Mouse (Mus musculus): ENCODE measurements around the gene Lrsam1.

Gene Lrsam1

GRCm38 (mm10) chr2:32923551-32924250, 37.7 kb downstream of the Lrsam1 start:
- no peak for DNase-seq

- no peak for DNase-seq
Measured at GRCm38 (mm10) chr2:32922564-32922963, 38.9 kb downstream of the Lrsam1 start.

GRCm38 (mm10) chr2:32921801-32922380, 39.5 kb downstream of the Lrsam1 start:
- no peak for DNase-seq

GRCm38 (mm10) chr2:32921235-32921634, 40.2 kb downstream of the Lrsam1 start:
- DNase-seq = no peak

GRCm38 (mm10) chr2:32918391-32918790, 43.0 kb downstream of the Lrsam1 start:
- no peak for DNase-seq

GRCm38 (mm10) chr2:32917526-32917925, 43.9 kb downstream of the Lrsam1 start:
- DNase-seq = peak; percentile 71 to 73

GRCm38 (mm10) chr2:32914896-32915295, 46.5 kb downstream of the Lrsam1 start:
- peak; percentile 79 to 90 for DNase-seq

- DNase-seq = peak; percentile 71 to 89
Measured at GRCm38 (mm10) chr2:32914362-32914761, 47.1 kb downstream of the Lrsam1 start.

GRCm38 (mm10) chr2:32912210-32912804, 49.1 kb downstream of the Lrsam1 start:
- DNase-seq = peak; percentile 84 to 90

- DNase-seq = no peak
Measured at GRCm38 (mm10) chr2:32911639-32912182, 49.7 kb downstream of the Lrsam1 start.

- peak; percentile 54 to 77 for DNase-seq
Measured at GRCm38 (mm10) chr2:32908796-32909195, 52.6 kb downstream of the Lrsam1 start.

- peak; percentile 82 to 91 for DNase-seq
Measured at GRCm38 (mm10) chr2:32908272-32908671, 53.1 kb downstream of the Lrsam1 start.

- DNase-seq = no peak
Measured at GRCm38 (mm10) chr2:32907442-32907841, 54.0 kb downstream of the Lrsam1 start.

GRCm38 (mm10) chr2:32905297-32905696, 56.1 kb downstream of the Lrsam1 start:
- DNase-seq = no peak

GRCm38 (mm10) chr2:32904637-32905036, 56.8 kb downstream of the Lrsam1 start:
- DNase-seq = no peak

GRCm38 (mm10) chr2:32903470-32903869, 57.9 kb downstream of the Lrsam1 start:
- DNase-seq = no peak

GRCm38 (mm10) chr2:32902126-32902525, 59.3 kb downstream of the Lrsam1 start:
- DNase-seq = no peak

GRCm38 (mm10) chr2:32898983-32899382, 62.4 kb downstream of the Lrsam1 start:
- peak; percentile 69 to 78 for DNase-seq

GRCm38 (mm10) chr2:32896507-32897147, 64.8 kb downstream of the Lrsam1 start:
- no peak for DNase-seq

GRCm38 (mm10) chr2:32895606-32896106, 65.8 kb downstream of the Lrsam1 start:
- DNase-seq = peak; percentile 47 to 69

- no peak for DNase-seq
Measured at GRCm38 (mm10) chr2:32894097-32894496, 67.3 kb downstream of the Lrsam1 start.

GRCm38 (mm10) chr2:32892490-32892889, 68.9 kb downstream of the Lrsam1 start:
- DNase-seq = peak in 1 of 2 experiments; percentile 56

- peak in 1 of 2 experiments; percentile 53 for DNase-seq
Measured at GRCm38 (mm10) chr2:32891278-32891677, 70.1 kb downstream of the Lrsam1 start.
